Mouse (Mus musculus) spleen, adult 2 months (tissue): ENCODE data around the gene Dpp8. TPM values are rescaled to one million over a fixed set of nuclear protein-coding genes. Genes with fewer than 3 reads are reported as not detected.

ENCODE experiments used
- DNase-seq, 2 experiments: peaks; one replicate each; pipeline versions ENCODE4 v3.0.0 to v3.0.0-alpha.2; 2012 to 2021; ENCODE audit warnings: low spot score in 2 of 2, low read depth in 1 of 2
- H3K27ac ChIP-seq: fragments of 200-500 bp; 2 replicates; pipeline ENCODE4 v1.5.1; 2012; ENCODE audit warnings: low read length, inconsistent platforms; ENCODE audit not compliant: insufficient read depth
- H3K27me3 ChIP-seq: fragments of 200-500 bp; 2 replicates; pipeline ENCODE4 v1.6.1; 2012; ENCODE audit warnings: mild to moderate bottlenecking, moderate library complexity, low read length, inconsistent platforms; ENCODE audit not compliant: control insufficient read depth, insufficient read depth
- H3K36me3 ChIP-seq: fragments of 200-500 bp; 2 replicates; pipeline ENCODE4 v1.6.1; 2012; ENCODE audit warnings: mild to moderate bottlenecking, low read length, inconsistent platforms; ENCODE audit not compliant: control insufficient read depth, insufficient read depth
- H3K4me1 ChIP-seq: fragments of 200-500 bp; 2 replicates; pipeline ENCODE4 v1.6.1; 2011; ENCODE audit warnings: inconsistent platforms; ENCODE audit not compliant: control insufficient read depth, insufficient read depth, insufficient read length
- H3K4me3 ChIP-seq: fragments of 200-500 bp; 2 replicates; pipeline ENCODE4 v1.5.1; 2011; ENCODE audit warnings: mild to moderate bottlenecking, inconsistent platforms; ENCODE audit not compliant: insufficient read depth, insufficient read length; ENCODE audit errors: extremely low read depth
- CTCF ChIP-seq: fragments of 200-500 bp; IDR thresholded peaks from 2 replicates; pipeline ENCODE4 v1.5.1; 2011; ENCODE audit warnings: mild to moderate bottlenecking, inconsistent platforms; ENCODE audit not compliant: insufficient read depth, insufficient read length, insufficient replicate concordance; ENCODE audit errors: extremely low read depth
- POLR2A ChIP-seq: fragments of 200-500 bp; IDR thresholded peaks from 2 replicates; pipeline ENCODE4 v1.6.1; 2011; ENCODE audit warnings: low read depth, low read length, inconsistent platforms
- WGBS: fragments of 180-500 bp; shearing (Covaris S2); methylation state at CpG from one replicate; pipeline ENCODE4 v1.1.7; 2018; 5-methylcytosine and 5-hydroxymethylcytosine counted together
- polyA plus RNA-seq: library from polyadenylated mRNA; depleted of rRNA; stranded (reverse); fragments of >200 nt; gene quantifications from 2 replicates; pipeline ENCODE4 v1.2.3, GENCODE M21; 2012; rRNA removed

Dpp8 gene
- polyA plus RNA-seq, 1 experiment, result 32.6 TPM

GRCm38 (mm10) chr9:65131717-65132116 is 99.5 kb downstream of the Dpp8 start:
- no peak for DNase-seq
- 21% methylated on average over 5 of the region's 5 CpGs for WGBS
- Histone ChIP-seq H3K36me3 (no peaks in the 10 kb centered on the region), H3K27ac (no peak overlapping the region), H3K4me1 (no peaks in the 10 kb centered on the region; the same call in 1 of the 2 replicates), H3K27me3 (no peaks in the 10 kb centered on the region), H3K4me3 (no peak overlapping the region)
- no peak for TF ChIP-seq CTCF
- TF ChIP-seq POLR2A, result no peak

Other genes starting within 250 kb of the Dpp8 start
- gene Dennd4a, start 221.1 kb upstream of the Dpp8 start, polyA plus RNA-seq, result 22.2 and 25.9 TPM in 2 replicates
- gene Slc24a1, start 80.8 kb upstream of the Dpp8 start, polyA plus RNA-seq, result not detected in 2 replicates
- gene Ints14, start 71.5 kb upstream of the Dpp8 start, polyA plus RNA-seq, result 9.2 and 9.6 TPM in 2 replicates
- 12.4 and 14.4 TPM in 2 replicates for gene Hacd3, start 10.7 kb upstream of the Dpp8 start, polyA plus RNA-seq
- 1.4 and 1.9 TPM in 2 replicates for gene Igdcc4, start 69.1 kb downstream of the Dpp8 start, polyA plus RNA-seq
- gene Igdcc3, start 108.8 kb downstream of the Dpp8 start, polyA plus RNA-seq, result 0.27 and 0.30 TPM in 2 replicates
- gene Parp16, start 162.9 kb downstream of the Dpp8 start, polyA plus RNA-seq, result 7.4 and 9.1 TPM in 2 replicates
- gene Cilp, start 232.8 kb downstream of the Dpp8 start, polyA plus RNA-seq, result 2.5 and 4.1 TPM in 2 replicates